Mouse (Mus musculus) intestine, embryonic 16.5 days (tissue): ENCODE data around the gene Odf4. TPM values are rescaled to one million over a fixed set of nuclear protein-coding genes. Genes with fewer than 3 reads are reported as not detected.
"Not testable (repeated sequence)": the region's sequence is repeated elsewhere in the genome, so short reads cannot be mapped to it uniquely, and the experiment has no call there.

ENCODE experiments used
- ATAC-seq: fragments of 200-750 bp; cut with Nextera tagmentation; 2 replicates; pipeline ENCODE4 v1.8.0; 2017; ENCODE audit warnings: moderate TSS enrichment, moderate library complexity
- H3K27ac ChIP-seq: fragments of 300-500 bp; sonication (generic); 2 replicates; pipeline ENCODE4 v1.5.1; 2014; ENCODE audit warnings: mild to moderate bottlenecking, low read length
- H3K27me3 ChIP-seq: fragments of 300-500 bp; sonication (generic); replicated peaks from 2 replicates; pipeline ENCODE4 v1.6.1; 2014; ENCODE audit warnings: low read length, control low read depth, mixed read lengths; ENCODE audit not compliant: control insufficient read depth, insufficient read depth
- H3K36me3 ChIP-seq: fragments of 300-500 bp; sonication (generic); 2 replicates; pipeline ENCODE4 v1.6.1; 2014; ENCODE audit warnings: low read length, control low read depth; ENCODE audit not compliant: control insufficient read depth, insufficient read depth
- H3K4me1 ChIP-seq: fragments of 300-500 bp; sonication (generic); 2 replicates; pipeline ENCODE4 v1.6.1; 2014; ENCODE audit warnings: low read length, control low read depth, mixed read lengths; ENCODE audit not compliant: control insufficient read depth, insufficient read depth
- H3K4me2 ChIP-seq: fragments of 300-500 bp; sonication (generic); 2 replicates; pipeline ENCODE4 v1.6.1; 2014; ENCODE audit warnings: low read depth, low read length, control low read depth
- H3K4me3 ChIP-seq: fragments of 300-500 bp; sonication (generic); 2 replicates; pipeline ENCODE4 v1.5.1; 2014; ENCODE audit warnings: mild to moderate bottlenecking, low read length
- H3K9ac ChIP-seq: fragments of 300-500 bp; sonication (generic); 2 replicates; pipeline ENCODE4 v1.6.1; 2014; ENCODE audit warnings: low read depth, low read length
- H3K9me3 ChIP-seq: fragments of 300-500 bp; sonication (generic); 2 replicates; pipeline ENCODE4 v1.6.1; 2016; ENCODE audit warnings: low read length, control low read depth; ENCODE audit not compliant: control insufficient read depth
- WGBS: fragments of 180-500 bp; shearing (Covaris S2); extraction: QIAGEN DNeasy Blood & Tissue Kit; methylation state at CpG from one replicate; pipeline ENCODE4 v1.1.7; 2014; 5-methylcytosine and 5-hydroxymethylcytosine counted together
- polyA plus RNA-seq: library from polyadenylated mRNA; unstranded; fragments of >200 nt; fragmentation: Nextera tagmentation; extraction: Ambion mirVana; gene quantifications from 2 replicates; pipeline ENCODE4 v1.2.1, GENCODE M21; 2015

The Odf4 gene
- polyA plus RNA-seq, 1 experiment from 2014 or later = not detected

- Histone ChIP-seq H3K36me3 (no peaks in the 10 kb centered on the region), H3K4me1 (peaks cover 18% of the 10 kb centered on the region), H3K9ac (no peak overlapping the region), H3K4me2 (no peak overlapping the region), H3K27me3 (no peaks in the 10 kb centered on the region), H3K9me3 (no peaks in the 10 kb centered on the region), H3K4me3 (no peak overlapping the region), H3K27ac (no peak overlapping the region)
- 38% methylated on average over 3 of the region's 3 CpGs for WGBS
- ATAC-seq = no peak
These were observed 39.0 kb upstream of the Odf4 start for GRCm38 (mm10) chr11:68965845-68966244.

- no peak overlapping the region for H3K27ac ChIP-seq
- H3K4me1 ChIP-seq = peaks cover 14% of the 10 kb centered on the region
- H3K27me3 ChIP-seq = no peaks in the 10 kb centered on the region
- H3K36me3 ChIP-seq = no peaks in the 10 kb centered on the region
- no peak overlapping the region for H3K4me3 ChIP-seq
- no peak overlapping the region for H3K9ac ChIP-seq
- no peak overlapping the region for H3K4me2 ChIP-seq
- ATAC-seq = no peak
- H3K9me3 ChIP-seq = no peaks in the 10 kb centered on the region
These were observed 38.2 kb upstream of the Odf4 start for GRCm38 (mm10) chr11:68965050-68965449.

GRCm38 (mm10) chr11:68963405-68963804 is 36.5 kb upstream of the Odf4 start:
- Histone ChIP-seq H3K4me1 (peaks cover 7% of the 10 kb centered on the region), H3K36me3 (no peaks in the 10 kb centered on the region), H3K4me2 (no peak overlapping the region), H3K27ac (no peak overlapping the region), H3K27me3 (no peaks in the 10 kb centered on the region), H3K9ac (no peak overlapping the region), H3K4me3 (no peak overlapping the region), H3K9me3 (no peaks in the 10 kb centered on the region)
- WGBS = 90% methylated on average over 2 of the region's 2 CpGs
- no peak for ATAC-seq

- H3K4me2 ChIP-seq, H3K27ac ChIP-seq, H3K9ac ChIP-seq, H3K4me3 ChIP-seq, H3K4me1 ChIP-seq, H3K9me3 ChIP-seq, H3K27me3 ChIP-seq, H3K36me3 ChIP-seq, ATAC-seq: not testable (repeated sequence)
- 16% methylated on average over 11 of the region's 11 CpGs for WGBS
These were observed 35.3 kb upstream of the Odf4 start for GRCm38 (mm10) chr11:68962159-68962558.

- no peak overlapping the region for H3K4me2 ChIP-seq
- 0 out of 2 replicates have a peak, but pooled peaks cover 2% of the 10 kb centered on the region for H3K27me3 ChIP-seq
- H3K36me3 ChIP-seq = no peaks in the 10 kb centered on the region
- 72% methylated on average over 3 of the region's 3 CpGs for WGBS
- no peak overlapping the region for H3K27ac ChIP-seq
- H3K4me1 ChIP-seq = no peaks in the 10 kb centered on the region
- no peaks in the 10 kb centered on the region for H3K9me3 ChIP-seq
- H3K4me3 ChIP-seq = no peak overlapping the region
- ATAC-seq = no peak
- H3K9ac ChIP-seq = no peak overlapping the region
These were observed 34.7 kb upstream of the Odf4 start for GRCm38 (mm10) chr11:68961596-68961995.

- 84% methylated on average over 1 of the region's 1 CpGs for WGBS
- Histone ChIP-seq H3K4me1 (peaks cover 4% of the 10 kb centered on the region), H3K27me3 (peaks cover 23% of the 10 kb centered on the region), H3K27ac (no peak overlapping the region), H3K4me3 (no peak overlapping the region), H3K4me2 (no peak overlapping the region), H3K9me3 (no peaks in the 10 kb centered on the region), H3K9ac (no peak overlapping the region), H3K36me3 (no peaks in the 10 kb centered on the region)
- ATAC-seq = no peak
These were observed 31.1 kb upstream of the Odf4 start for GRCm38 (mm10) chr11:68957971-68958370.

- peak within 1 kb of the TSS; percentile 33; the same call in 1 of the 2 replicates for H3K9ac ChIP-seq
These were observed 30.4 kb upstream of the Odf4 start, which contains the start of gene Arhgef15 for GRCm38 (mm10) chr11:68957308-68957707. Gene Arhgef15, minus strand, starts transcription at chr11:68957480.

GRCm38 (mm10) chr11:68956697-68957096 is 29.8 kb upstream of the Odf4 start:
- peak overlapping the region; percentile 19 for H3K4me3 ChIP-seq
- peak overlapping the region; percentile 33; the same call in 1 of the 2 replicates for H3K9ac ChIP-seq
- H3K9me3 ChIP-seq = no peaks in the 10 kb centered on the region
- H3K27me3 ChIP-seq = peaks cover 25% of the 10 kb centered on the region
- WGBS = 34% methylated on average over 13 of the region's 13 CpGs
- no peak overlapping the region for H3K27ac ChIP-seq
- ATAC-seq = no peak; the same call in 1 of the 2 replicates
- H3K4me2 ChIP-seq = no peak overlapping the region
- no peaks in the 10 kb centered on the region for H3K36me3 ChIP-seq
- peaks cover 4% of the 10 kb centered on the region for H3K4me1 ChIP-seq

More at GRCm38 (mm10) chr11:68957308-68957707, 30.4 kb upstream of the Odf4 start, which contains the start of gene Arhgef15:
- no peak within 1 kb of the TSS for H3K4me2 ChIP-seq
- peaks cover 23% of the 10 kb centered on the region for H3K27me3 ChIP-seq
- H3K4me1 ChIP-seq = peaks cover 4% of the 10 kb centered on the region
- WGBS = 34% methylated on average over 8 of the region's 8 CpGs
- H3K36me3 ChIP-seq = no peaks in the 10 kb centered on the region
- no peaks in the 10 kb centered on the region for H3K9me3 ChIP-seq
- peak within 1 kb of the TSS; percentile 19 for H3K4me3 ChIP-seq
- no peak within 1 kb of the TSS for H3K27ac ChIP-seq
- ATAC-seq = no peak

- peaks cover 4% of the 10 kb centered on the region for H3K4me1 ChIP-seq
- 38% methylated on average over 3 of the region's 3 CpGs for WGBS
- H3K9ac ChIP-seq = no peak overlapping the region
- no peak overlapping the region for H3K4me2 ChIP-seq
- H3K36me3 ChIP-seq = no peaks in the 10 kb centered on the region
- no peak for ATAC-seq
- no peak overlapping the region for H3K27ac ChIP-seq
- 0 out of 2 replicates have a peak overlapping the region, but pooled peaks have one; percentile 19 for H3K4me3 ChIP-seq
- no peaks in the 10 kb centered on the region for H3K9me3 ChIP-seq
- peaks cover 28% of the 10 kb centered on the region for H3K27me3 ChIP-seq
These were observed 29.2 kb upstream of the Odf4 start for GRCm38 (mm10) chr11:68956107-68956506.

GRCm38 (mm10) chr11:68955473-68955872 is 28.6 kb upstream of the Odf4 start:
- peaks cover 30% of the 10 kb centered on the region for H3K27me3 ChIP-seq
- no peaks in the 10 kb centered on the region for H3K36me3 ChIP-seq
- H3K9me3 ChIP-seq = no peaks in the 10 kb centered on the region
- WGBS = 65% methylated on average over 5 of the region's 5 CpGs
- H3K9ac ChIP-seq = no peak overlapping the region
- no peak overlapping the region for H3K4me3 ChIP-seq
- ATAC-seq = no peak
- peak overlapping the region; percentile 75 for H3K4me2 ChIP-seq
- H3K27ac ChIP-seq = no peak overlapping the region
- H3K4me1 ChIP-seq = peaks cover 4% of the 10 kb centered on the region
